Mouse (Mus musculus) liver, embryonic 11.5 days (tissue): ENCODE measurements around the gene Dand5. TPM values are rescaled to one million over a fixed set of nuclear protein-coding genes. Genes with fewer than 3 reads are reported as not detected.
A peak's percentile ranks its signal among the peaks of the same experiment; 100 is the strongest.

Source experiments
- ATAC-seq: fragments of 200-750 bp; cut with Nextera tagmentation; replicated peaks from 2 replicates; pipeline ENCODE4 v1.8.0; 2017; ENCODE audit warnings: moderate number of reproducible peaks, mild to moderate bottlenecking, moderate TSS enrichment, moderate library complexity; ENCODE audit not compliant: low FRiP score
- DNase-seq: peaks from one replicate; pipeline ENCODE4 v3.0.0-alpha.2; 2017; ENCODE audit warnings: low spot score
- H3K27ac ChIP-seq: fragments of 300-500 bp; sonication (generic); 2 replicates; pipeline ENCODE4 v1.5.1; 2014; ENCODE audit warnings: mild to moderate bottlenecking, low read depth, low read length, control low read depth
- H3K27me3 ChIP-seq: fragments of 300-500 bp; sonication (generic); replicated peaks from 2 replicates; pipeline ENCODE4 v1.6.1; 2014; ENCODE audit warnings: low read length, mixed read lengths; ENCODE audit not compliant: control insufficient read depth, insufficient read depth
- H3K36me3 ChIP-seq: fragments of 300-500 bp; sonication (generic); 2 replicates; pipeline ENCODE4 v1.6.1; 2014; ENCODE audit warnings: mild to moderate bottlenecking, low read length, moderate library complexity, mixed read lengths; ENCODE audit not compliant: control insufficient read depth, insufficient read depth
- H3K4me1 ChIP-seq: fragments of 300-500 bp; sonication (generic); replicated peaks from 2 replicates; pipeline ENCODE4 v1.6.1; 2014; ENCODE audit warnings: low read length, mixed read lengths; ENCODE audit not compliant: control insufficient read depth, insufficient read depth
- H3K4me2 ChIP-seq: fragments of 300-500 bp; sonication (generic); 2 replicates; pipeline ENCODE4 v1.6.1; 2014; ENCODE audit warnings: mild to moderate bottlenecking, control low read depth, moderate library complexity
- H3K4me3 ChIP-seq: fragments of 300-500 bp; sonication (generic); 2 replicates; pipeline ENCODE4 v1.5.1; 2014; ENCODE audit warnings: low read depth, low read length, control low read depth
- H3K9ac ChIP-seq: fragments of 300-500 bp; sonication (generic); 2 replicates; pipeline ENCODE4 v1.6.1; 2014; ENCODE audit warnings: low read depth, low read length, control low read depth
- H3K9me3 ChIP-seq: fragments of 300-500 bp; sonication (generic); 2 replicates; pipeline ENCODE4 v1.6.1; 2016; ENCODE audit warnings: low read length, inconsistent platforms, mixed read lengths; ENCODE audit not compliant: control insufficient read depth
- WGBS: fragments of 180-500 bp; shearing (Covaris S2); extraction: QIAGEN DNeasy Blood & Tissue Kit; methylation state at CpG from one replicate; pipeline ENCODE4 v1.1.7; 2014; 5-methylcytosine and 5-hydroxymethylcytosine counted together
- microRNA-seq: library from miRNA; unstranded; fragments of <30 nt; microRNA quantifications from one replicate; pipeline ENCODE4, GENCODE M21; 2017; ENCODE audit warnings: borderline number of aligned reads
- polyA plus RNA-seq: library from polyadenylated mRNA; unstranded; fragments of >200 nt; fragmentation: Nextera tagmentation; extraction: Ambion mirVana; gene quantifications from 2 replicates; pipeline ENCODE4 v1.2.1, GENCODE M21; 2014

Dand5 gene
- polyA plus RNA-seq, 1 experiment from 2014 or later: 4.5 TPM

- Histone ChIP-seq H3K27me3 (peaks cover 65% of the 10 kb centered on the region), H3K4me2 (no peak overlapping the region), H3K27ac (no peak overlapping the region), H3K4me3 (no peak overlapping the region), H3K36me3 (no peaks in the 10 kb centered on the region), H3K9ac (no peak overlapping the region), H3K4me1 (no peaks in the 10 kb centered on the region), H3K9me3 (no peaks in the 10 kb centered on the region)
- ATAC-seq (no peak), DNase-seq (no peak)
- 57% methylated on average over 10 of the region's 10 CpGs for WGBS
Observed at GRCm38 (mm10) chr8:84765629-84766028, 57.0 kb downstream of the Dand5 start.

Small RNAs within 50 kb of the gene (microRNA-seq; reads per million reads assigned to microRNA genes)
- 11.6 reads per million, percentile 24 among the genes with 10 or more reads in this experiment for gene Mir7069

Other genes starting within 250 kb of the Dand5 start
- 46.5 and 50.1 TPM in 2 replicates for gene Ier2, start 160.0 kb downstream of the Dand5 start, polyA plus RNA-seq
- 94.1 and 95.6 TPM in 2 replicates for gene Trmt1, start 136.5 kb downstream of the Dand5 start, polyA plus RNA-seq
- gene Nacc1, start 135.0 kb downstream of the Dand5 start, polyA plus RNA-seq: 23.0 and 25.2 TPM in 2 replicates
- 67.9 and 68.6 TPM in 2 replicates for gene Lyl1, start 121.4 kb downstream of the Dand5 start, polyA plus RNA-seq
- 11.8 and 12.3 TPM in 2 replicates for gene G430095P16Rik, start 99.8 kb downstream of the Dand5 start, polyA plus RNA-seq
- 5.0 and 7.1 TPM in 2 replicates for gene Nfix, start 22.5 kb downstream of the Dand5 start, polyA plus RNA-seq
- 87.8 and 90.6 TPM in 2 replicates for gene Gadd45gip1, start 8.7 kb upstream of the Dand5 start, polyA plus RNA-seq
- gene Rad23a, start 17.8 kb upstream of the Dand5 start, polyA plus RNA-seq: 188 and 191 TPM in 2 replicates
- 860 and 893 TPM in 2 replicates for gene Calr, start 24.1 kb upstream of the Dand5 start, polyA plus RNA-seq
- gene Farsa, start 34.2 kb upstream of the Dand5 start, polyA plus RNA-seq: 130 TPM in 2 replicates
- gene Syce2, start 49.3 kb upstream of the Dand5 start, polyA plus RNA-seq: 144 and 160 TPM in 2 replicates
- gene Gcdh, start 71.1 kb upstream of the Dand5 start, polyA plus RNA-seq: 53.5 and 56.7 TPM in 2 replicates
- gene Klf1, start 79.1 kb upstream of the Dand5 start, polyA plus RNA-seq: 458 and 504 TPM in 2 replicates
- gene Dnase2a, start 85.7 kb upstream of the Dand5 start, polyA plus RNA-seq: 11.5 and 12.7 TPM in 2 replicates
- 0.14 and 0.29 TPM in 2 replicates for gene Mast1, start 114.5 kb upstream of the Dand5 start, polyA plus RNA-seq
- gene Rtbdn, start 124.2 kb upstream of the Dand5 start, polyA plus RNA-seq: 0.22 and 0.49 TPM in 2 replicates
- not detected in 2 replicates for gene Gm49661, start 146.6 kb upstream of the Dand5 start, polyA plus RNA-seq
- 1,398 and 1,409 TPM in 2 replicates for gene Prdx2, start 146.8 kb upstream of the Dand5 start, polyA plus RNA-seq
- 195 and 197 TPM in 2 replicates for gene Rnaseh2a, start 146.9 kb upstream of the Dand5 start, polyA plus RNA-seq
- 21.1 and 23.2 TPM in 2 replicates for gene Junb, start 155.9 kb upstream of the Dand5 start, polyA plus RNA-seq
- 15.5 and 16.7 TPM in 2 replicates for gene Hook2, start 167.8 kb upstream of the Dand5 start, polyA plus RNA-seq
- 0.13 TPM in 1 of 2 replicates, not detected in the other for gene Best2, start 191.7 kb upstream of the Dand5 start, polyA plus RNA-seq
- gene Asna1, start 202.5 kb upstream of the Dand5 start, polyA plus RNA-seq: 100 and 103 TPM in 2 replicates
- 126 and 138 TPM in 2 replicates for gene Trir, start 204.0 kb upstream of the Dand5 start, polyA plus RNA-seq
- 17.7 and 19.3 TPM in 2 replicates for gene Tnpo2, start 214.1 kb upstream of the Dand5 start, polyA plus RNA-seq
- 15.5 and 17.4 TPM in 2 replicates for gene Fbxw9, start 237.2 kb upstream of the Dand5 start, polyA plus RNA-seq
- not detected in 2 replicates for gene Gm5741, start 245.2 kb upstream of the Dand5 start, polyA plus RNA-seq
- gene Dhps, start 248.9 kb upstream of the Dand5 start, polyA plus RNA-seq: 72.5 and 73.8 TPM in 2 replicates